Mouse (Mus musculus) CD4-positive, CD25-positive, alpha-beta regulatory T cell, adult 4 months (primary cell): ENCODE measurements around the gene Ccdc151. TPM values are rescaled to one million over a fixed set of nuclear protein-coding genes. Genes with fewer than 3 reads are reported as not detected.
A peak's percentile ranks its signal among the peaks of the same experiment; 100 is the strongest.

ENCODE experiments used
- ATAC-seq: one replicate; pipeline ENCODE4 v1.8.0; 2017
- polyA plus RNA-seq, 2 experiments: library from polyadenylated mRNA; unstranded; fragments of 100-300 nt; shearing (Covaris generic); gene quantifications; one replicate each; pipeline ENCODE4 v1.2.1; 2017

Ccdc151 gene
- polyA plus RNA-seq, 2 experiments from 2014 or later = not detected

DNA sequence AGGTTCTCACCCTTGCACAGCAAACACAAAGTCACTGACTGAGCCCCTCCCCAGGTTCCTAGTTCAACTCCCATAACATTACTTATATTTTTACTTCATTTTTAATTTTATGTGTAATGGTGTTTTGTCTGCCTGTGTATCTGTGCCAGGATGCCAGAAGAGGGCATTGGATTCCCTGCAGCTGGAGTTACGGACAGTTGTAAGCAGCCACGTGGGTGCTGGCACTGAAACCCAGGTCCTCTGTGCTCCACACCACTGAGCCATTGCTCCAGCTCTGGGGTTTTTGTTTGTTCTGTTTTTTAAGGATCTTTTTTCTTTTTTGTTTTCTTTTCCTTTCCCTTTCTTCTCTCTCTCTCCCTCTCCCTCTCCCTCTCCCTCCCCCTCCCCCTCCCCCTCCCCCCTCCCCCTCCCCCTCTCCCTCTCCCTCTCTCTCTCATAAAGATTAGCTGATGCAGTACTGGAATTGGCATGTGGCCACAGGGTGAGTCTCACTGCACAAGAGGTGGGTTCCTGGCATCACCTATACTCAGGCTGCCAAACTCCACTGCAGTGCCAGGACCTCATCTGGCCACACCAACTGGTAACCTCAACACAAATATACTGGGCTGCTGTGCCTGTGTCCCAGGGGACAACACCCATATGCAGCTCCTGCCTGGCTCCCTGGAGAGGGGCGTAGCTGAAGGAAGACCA lies 6.1 kb downstream of the Ccdc151 start:
- no peak for ATAC-seq

GRCm38 (mm10) chr9:21992227-21992626 lies 10.2 kb downstream of the Ccdc151 start:
- ATAC-seq = no peak

DNA sequence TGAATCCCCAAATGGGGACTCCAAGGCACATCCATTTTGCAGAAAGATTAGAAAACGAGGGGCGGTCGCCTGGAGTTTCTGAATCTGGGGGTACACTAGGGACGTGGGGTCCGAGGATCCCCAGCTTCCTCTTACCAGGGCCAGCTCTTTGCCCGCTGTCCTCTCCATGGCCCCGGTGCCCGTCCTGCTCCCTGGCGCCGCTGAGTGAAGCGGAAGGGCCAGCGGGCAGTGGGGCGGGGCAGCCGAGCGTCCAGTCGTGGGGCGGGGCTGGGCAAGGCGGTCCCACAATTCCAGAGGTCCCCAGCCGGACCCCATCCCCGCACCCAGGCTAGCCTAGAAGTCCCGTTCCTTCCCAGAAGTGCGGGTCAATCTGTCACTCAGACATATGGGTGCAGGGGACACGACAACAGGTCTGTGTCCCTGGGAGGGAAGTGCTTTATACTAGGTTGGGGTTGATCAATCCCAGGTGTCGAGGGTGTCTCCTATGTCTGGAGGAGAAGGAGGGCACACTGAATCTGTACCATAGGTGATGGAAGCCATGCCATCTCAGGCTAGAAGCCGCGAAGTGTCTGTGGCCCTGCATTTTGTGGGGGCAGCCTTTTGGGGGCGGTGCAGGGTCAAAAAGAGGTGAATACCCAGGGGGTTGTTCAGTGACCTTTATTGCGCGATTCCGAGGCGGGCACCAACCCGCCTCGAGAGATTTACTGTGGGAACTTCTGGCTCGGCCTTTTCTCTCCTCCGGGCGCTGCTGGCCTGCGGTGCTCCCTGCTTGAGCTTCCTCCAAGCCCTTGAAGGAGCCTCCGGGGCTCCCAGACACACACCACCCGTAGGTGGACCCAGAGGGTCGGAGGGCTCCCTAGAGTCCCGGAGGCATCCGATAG lies 13.0 kb downstream of the Ccdc151 start, which contains the start of gene Rgl3:
TSS of gene Rgl3 (minus strand) at position 217 of the 881 bp plus-strand sequence.
- no peak for ATAC-seq

DNA sequence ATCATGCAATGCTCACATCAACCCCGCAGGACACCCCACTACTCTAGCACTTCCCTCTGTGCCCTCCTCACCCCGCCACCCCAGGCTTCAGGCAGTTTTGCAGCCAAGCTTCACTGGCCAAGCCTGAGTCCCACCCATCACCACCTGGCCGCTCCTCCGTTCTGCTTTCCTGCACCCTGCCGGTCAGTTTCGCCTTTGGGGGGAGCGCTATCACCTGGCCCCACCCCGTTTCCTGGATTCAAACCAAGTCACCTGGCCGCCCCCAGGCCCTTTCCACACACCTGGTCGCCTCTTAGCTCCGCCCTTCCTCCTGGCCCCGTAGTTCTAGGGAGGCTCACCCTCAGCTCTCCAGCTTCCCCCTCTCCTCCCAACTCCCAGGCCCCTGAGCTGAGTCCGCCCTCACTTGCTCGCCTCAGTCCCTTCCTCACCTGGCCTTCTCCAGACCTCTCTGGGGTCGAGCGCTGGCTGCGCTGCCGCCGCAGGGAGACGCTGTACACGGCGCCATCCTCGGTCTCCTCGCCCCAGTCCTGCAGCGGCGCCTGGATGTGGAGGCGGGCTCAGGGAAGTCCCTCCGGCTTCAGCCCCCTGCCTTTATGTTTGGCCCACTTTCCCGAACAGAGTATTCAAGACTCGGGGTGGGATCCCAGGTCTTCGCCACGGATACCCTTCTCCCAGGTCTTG lies 13.9 kb downstream of the Ccdc151 start:
- no peak for ATAC-seq

DNA sequence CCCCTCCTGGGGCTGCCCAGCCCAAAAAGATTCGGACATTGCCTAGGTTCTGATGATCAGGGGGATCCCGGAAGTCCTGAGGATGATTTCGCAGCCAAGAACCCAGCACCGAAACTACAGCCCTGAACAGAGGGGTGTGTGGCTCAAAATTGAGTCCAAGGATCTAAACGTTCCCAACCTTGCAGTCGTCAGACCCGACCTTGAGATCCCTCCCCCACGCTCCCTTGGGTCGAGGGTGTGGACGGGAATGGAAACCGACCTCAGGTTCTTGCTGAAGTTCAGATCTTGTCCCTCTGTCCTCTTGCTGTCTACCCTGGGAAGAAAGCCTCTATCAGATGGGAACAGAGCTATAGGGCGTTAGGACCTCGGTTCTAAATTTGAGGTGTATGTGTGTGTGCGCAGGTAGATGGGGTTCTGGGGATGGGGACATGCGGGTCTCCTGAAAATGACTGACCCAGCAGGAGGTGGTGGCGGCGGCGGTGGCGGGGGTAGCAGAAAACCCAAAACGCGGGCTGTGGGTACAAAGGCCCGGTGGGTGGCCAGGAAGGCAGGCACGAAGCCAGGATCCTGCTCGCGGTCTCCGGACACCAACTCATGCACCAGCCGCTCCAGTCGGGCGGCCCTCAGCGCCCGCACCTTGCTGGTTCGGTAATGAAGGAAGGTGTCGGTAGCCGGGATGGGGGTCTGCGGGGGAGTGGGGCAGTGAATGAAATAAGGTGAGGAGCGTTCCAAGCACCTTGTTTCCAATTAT lies 14.7 kb downstream of the Ccdc151 start:
- no peak for ATAC-seq

GRCm38 (mm10) chr9:21983911-21984310 lies 18.5 kb downstream of the Ccdc151 start:
- ATAC-seq = no peak

DNA sequence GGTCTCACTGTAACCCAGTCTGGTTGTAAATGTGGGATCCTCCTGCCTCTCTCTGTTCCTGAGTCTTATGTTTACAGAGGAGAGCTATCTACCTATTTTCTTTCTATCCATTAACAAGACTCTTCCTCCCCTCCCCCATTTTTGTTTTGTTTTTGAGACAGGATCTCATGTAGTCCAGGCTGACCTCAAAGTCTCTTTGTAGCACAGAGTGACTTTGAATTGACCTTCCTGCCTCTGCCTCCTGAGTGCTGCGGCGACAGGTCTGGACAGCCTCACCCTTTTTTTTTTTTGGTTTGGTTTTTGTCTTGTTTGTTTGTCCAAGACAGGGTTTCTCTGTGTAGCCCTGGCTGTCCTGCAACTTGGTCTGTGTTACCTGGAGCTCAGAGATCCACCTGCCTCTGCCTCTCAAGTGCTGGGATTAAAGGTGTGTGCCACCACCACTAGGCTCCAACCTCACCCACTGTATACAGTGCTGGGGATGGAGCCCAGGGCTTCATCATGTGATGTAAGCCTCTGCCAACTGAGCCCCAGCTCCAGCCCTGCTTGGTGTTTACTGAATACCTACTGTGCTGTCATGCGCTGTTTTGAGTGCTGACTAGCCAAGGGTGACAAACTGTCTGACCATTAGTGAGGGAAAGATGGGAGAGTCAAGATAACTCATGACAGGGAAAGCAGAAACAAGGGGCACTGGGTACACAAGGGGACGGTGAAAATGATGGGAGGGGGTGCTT lies 23.9 kb downstream of the Ccdc151 start:
- no peak for ATAC-seq

DNA sequence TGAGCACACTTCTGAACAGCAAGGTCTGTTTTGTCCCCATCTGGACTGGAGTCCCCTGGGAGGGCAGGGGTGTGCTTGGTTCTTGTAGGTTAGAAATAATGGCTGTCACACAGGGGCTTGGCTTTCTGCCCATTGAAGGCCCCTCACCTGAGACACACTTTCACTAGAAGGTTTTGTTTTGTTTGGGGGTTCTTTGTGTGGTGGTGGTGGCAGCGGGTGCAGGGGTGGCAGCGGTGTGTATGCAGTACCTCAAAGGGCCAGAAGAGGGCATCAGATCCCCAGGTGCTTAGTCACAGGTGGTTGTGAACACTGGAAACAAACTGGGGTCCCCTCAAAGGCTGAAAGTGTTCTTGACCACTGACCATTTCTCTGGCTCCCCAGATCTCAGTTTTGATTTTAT lies 24.5 kb downstream of the Ccdc151 start:
- ATAC-seq = no peak

DNA sequence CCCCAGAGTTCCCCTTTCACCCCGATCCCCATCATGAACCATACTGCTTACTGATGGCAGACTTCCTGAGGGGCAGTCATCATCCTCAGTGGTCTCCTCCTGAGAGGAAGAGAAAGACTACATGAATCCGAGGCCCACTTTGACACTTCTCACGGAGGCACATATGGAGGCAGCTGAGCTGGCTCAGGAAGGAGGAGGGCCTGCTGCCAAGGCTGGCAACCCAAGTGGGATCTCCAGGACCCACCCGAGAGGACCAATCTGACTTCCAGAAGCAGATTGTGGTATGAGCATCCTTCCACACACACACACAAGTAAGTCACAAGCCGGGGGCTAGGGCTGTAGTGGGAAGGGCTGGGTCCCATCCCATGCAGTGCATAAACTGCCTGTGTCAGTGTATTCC lies 25.1 kb downstream of the Ccdc151 start:
- no peak for ATAC-seq

DNA sequence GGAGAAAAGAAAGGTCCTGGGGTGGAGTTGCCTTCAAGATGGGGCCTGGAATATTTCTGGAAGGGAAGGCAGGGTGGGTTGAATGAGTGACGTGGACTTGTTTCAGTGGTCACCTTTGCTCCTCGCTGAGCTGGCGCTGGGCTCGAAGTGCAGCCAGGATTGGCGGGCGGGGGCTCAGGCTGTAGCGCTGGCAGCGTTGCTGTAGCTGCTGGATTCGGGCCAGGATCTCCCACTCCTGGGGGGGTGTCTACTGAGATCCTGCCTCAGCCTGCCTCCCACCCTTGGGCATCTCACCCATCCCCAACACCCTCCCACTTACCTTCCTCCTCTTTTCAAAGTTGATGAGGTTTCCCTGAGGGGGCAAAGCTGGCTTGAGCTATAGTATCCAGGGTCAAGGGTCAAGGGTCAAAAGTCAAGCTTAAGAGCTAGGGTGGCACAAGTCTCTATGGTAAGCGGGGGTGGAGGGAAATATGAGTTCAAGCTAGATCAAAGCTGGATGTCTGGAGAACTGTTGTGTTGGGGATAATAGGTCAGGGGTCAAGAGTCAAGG lies 25.7 kb downstream of the Ccdc151 start:
- no peak for ATAC-seq

DNA sequence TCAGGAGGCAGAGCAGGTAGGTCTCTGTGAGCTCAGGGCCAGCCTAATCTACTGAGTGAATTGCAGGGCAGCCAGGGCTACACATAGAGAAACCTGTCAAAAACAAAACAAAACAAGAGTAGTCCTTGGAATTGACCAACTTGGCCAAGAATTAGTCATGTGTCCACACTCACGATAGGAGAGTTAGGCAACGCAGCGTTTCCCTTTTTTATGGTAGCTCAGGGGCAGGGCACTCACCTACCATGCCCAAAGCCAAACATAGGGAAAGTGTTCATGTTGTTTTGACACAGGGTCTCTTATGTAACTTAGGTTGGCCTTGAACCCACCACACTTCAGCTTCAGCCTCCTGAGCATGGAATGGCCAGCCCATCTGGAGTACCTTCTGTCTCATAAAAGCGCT lies 33.1 kb downstream of the Ccdc151 start:
- no peak for ATAC-seq

GRCm38 (mm10) chr9:21968883-21969282 lies 33.6 kb downstream of the Ccdc151 start:
- ATAC-seq = no peak

GRCm38 (mm10) chr9:21963417-21963816 lies 39.0 kb downstream of the Ccdc151 start, which contains the start of gene Epor:
TSS of gene Epor (minus strand) at chr9:21963506.
- no peak for ATAC-seq

DNA sequence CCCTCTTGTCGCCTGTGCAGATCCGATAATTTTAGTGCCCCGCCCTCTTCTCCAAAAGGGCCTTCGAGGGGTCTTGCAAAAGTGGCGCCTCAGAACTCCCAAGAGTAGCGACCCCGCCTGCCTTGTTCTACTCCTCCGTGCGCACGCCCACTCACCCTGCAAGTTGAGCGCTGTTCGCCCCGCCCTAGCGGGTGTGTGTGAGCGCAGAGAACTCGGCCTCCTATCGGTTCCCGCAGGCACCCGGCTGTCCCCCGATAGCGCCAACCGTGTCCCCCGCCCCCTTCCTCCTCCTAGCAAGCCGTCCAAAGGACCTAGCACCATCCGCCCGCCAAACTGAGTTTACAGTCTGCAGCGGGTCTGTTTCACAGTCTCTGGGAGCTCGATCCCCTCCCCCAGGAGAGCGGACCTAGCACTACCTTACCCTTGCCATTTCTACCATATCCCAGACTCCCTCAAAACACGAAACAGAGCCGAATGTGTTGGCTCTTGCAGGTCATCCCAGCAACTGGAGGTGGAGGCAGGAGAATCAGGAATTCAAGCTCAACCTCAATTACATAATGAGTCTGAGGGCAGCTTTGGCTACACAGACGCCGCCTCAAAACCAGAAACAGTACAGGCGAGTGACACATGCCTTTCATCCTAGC lies 39.9 kb downstream of the Ccdc151 start:
- ATAC-seq = peak; percentile 81

DNA sequence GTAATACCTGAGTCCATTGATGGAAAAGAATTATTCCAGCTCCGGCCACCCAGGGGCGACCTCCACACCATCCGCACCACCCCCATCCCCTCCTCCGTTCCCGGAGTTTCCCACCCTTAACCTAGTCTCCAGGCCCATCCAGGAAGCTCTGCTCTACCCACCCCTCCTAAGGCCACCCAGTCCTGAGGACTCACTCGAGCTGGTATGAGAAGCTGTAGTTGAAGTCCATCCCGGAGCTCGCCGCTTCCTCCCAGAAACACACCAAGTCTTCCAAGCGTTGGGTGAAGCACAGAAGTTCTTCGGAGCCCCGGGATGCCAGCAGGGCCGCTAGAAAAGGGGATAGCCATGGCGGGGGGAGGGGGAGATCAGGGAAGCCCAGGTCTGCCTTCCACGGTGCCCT lies 40.4 kb downstream of the Ccdc151 start:
- ATAC-seq = peak; percentile 34

- peak; percentile 31 for ATAC-seq
Measured at GRCm38 (mm10) chr9:21961366-21961980, 41.0 kb downstream of the Ccdc151 start.

DNA sequence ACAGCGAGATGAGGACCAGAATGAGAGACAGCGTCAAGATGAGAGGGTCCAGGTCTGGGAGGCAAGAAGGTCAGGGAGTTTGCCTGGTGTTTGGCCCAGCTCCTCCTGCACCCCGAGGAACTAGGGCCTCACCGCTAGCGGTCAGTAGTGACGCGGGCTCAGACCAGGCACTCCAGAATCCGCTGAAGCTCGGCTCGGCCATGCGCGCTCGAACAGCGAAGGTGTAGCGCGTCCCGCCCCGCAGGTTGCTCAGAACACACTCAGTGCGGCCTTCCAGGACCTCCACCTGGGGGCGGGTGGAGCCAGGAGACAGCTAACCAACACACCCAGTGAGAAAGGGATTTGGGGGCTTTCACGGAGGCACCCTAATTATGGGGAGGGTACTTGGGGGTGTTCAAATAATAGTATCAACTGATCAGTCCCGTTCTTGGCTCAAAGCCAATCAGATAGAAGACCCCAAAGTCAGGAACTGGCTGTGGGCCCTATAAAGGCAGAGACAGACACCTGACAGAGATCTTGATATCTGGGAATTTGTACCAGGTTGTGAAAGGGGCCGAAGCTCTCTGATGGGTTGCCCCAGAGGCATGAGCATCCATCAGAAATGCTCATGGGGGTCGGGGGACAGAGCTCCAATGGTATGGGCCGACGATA lies 41.8 kb downstream of the Ccdc151 start:
- no peak for ATAC-seq

GRCm38 (mm10) chr9:21960135-21960534 lies 42.3 kb downstream of the Ccdc151 start:
- ATAC-seq = no peak

DNA sequence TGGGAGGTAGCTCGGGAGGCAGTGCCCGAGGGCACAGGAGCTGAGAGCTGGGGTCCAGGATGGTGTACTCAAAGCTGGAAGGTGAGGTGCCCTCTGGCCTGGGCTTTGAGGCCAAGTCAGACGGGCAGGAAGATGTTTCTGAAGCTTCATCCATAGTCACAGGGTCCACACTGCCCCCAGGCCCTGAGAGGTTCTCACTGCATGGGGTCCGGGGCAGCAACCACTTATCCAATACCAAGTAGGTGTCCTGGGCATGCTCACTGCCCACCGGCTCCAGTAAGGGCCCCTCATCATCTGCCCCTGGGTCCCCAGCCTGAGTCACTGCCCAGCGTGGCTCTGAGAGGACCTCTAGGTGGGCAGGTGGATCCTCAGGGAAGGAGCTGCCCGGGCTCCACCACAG lies 43.2 kb downstream of the Ccdc151 start:
- ATAC-seq = no peak

GRCm38 (mm10) chr9:21958372-21958771 lies 44.1 kb downstream of the Ccdc151 start:
- no peak for ATAC-seq
